Mouse (Mus musculus) liver, postnatal 0 days (tissue): Measurements from ENCODE around the gene Itgad. TPM values are rescaled to one million over a fixed set of nuclear protein-coding genes. Genes with fewer than 3 reads are reported as not detected.

ENCODE experiments used
- ATAC-seq: fragments of 200-750 bp; cut with Nextera tagmentation; 2 replicates; pipeline ENCODE4 v1.8.0; 2017; ENCODE audit warnings: mild to moderate bottlenecking, moderate library complexity
- DNase-seq: peaks from one replicate; pipeline ENCODE4 v3.0.0-alpha.2; 2016
- H3K27ac ChIP-seq: fragments of 300-500 bp; sonication (generic); 2 replicates; pipeline ENCODE4 v1.5.1; 2014; ENCODE audit warnings: antibody characterized with exemption, moderate library complexity, mild to moderate bottlenecking, low read depth
- H3K27me3 ChIP-seq: fragments of 300-500 bp; sonication (generic); 2 replicates; pipeline ENCODE4 v1.6.1; 2014; ENCODE audit warnings: low read length, control low read depth, mixed read lengths; ENCODE audit not compliant: insufficient read depth
- H3K36me3 ChIP-seq: fragments of 300-500 bp; sonication (generic); replicated peaks from 2 replicates; pipeline ENCODE4 v1.6.1; 2014; ENCODE audit warnings: mild to moderate bottlenecking, control low read depth, low read length, moderate library complexity, mixed read lengths; ENCODE audit not compliant: insufficient read depth
- H3K4me1 ChIP-seq: fragments of 300-500 bp; sonication (generic); 2 replicates; pipeline ENCODE4 v1.6.1; 2014; ENCODE audit warnings: antibody characterized with exemption, mild to moderate bottlenecking, control low read depth; ENCODE audit not compliant: insufficient read depth
- H3K4me2 ChIP-seq: fragments of 300-500 bp; sonication (generic); 2 replicates; pipeline ENCODE4 v1.6.1; 2014; ENCODE audit warnings: low read depth, mild to moderate bottlenecking, low read length, moderate library complexity, mixed read lengths
- H3K4me3 ChIP-seq: fragments of 300-500 bp; sonication (generic); 2 replicates; pipeline ENCODE4 v1.5.1; 2014; ENCODE audit warnings: low read depth, low read length
- H3K9ac ChIP-seq: fragments of 300-500 bp; sonication (generic); replicated peaks from 2 replicates; pipeline ENCODE4 v1.6.1; 2014; ENCODE audit warnings: mild to moderate bottlenecking, moderate library complexity
- H3K9me3 ChIP-seq: fragments of 300-500 bp; sonication (generic); 2 replicates; pipeline ENCODE4 v1.6.1; 2016; ENCODE audit warnings: mild to moderate bottlenecking, control low read depth, low read length, mixed read lengths
- CTCF ChIP-seq: sonication (generic); IDR thresholded peaks from 2 replicates; pipeline ENCODE4 v1.5.1; 2016; ENCODE audit warnings: antibody characterized with exemption, low read depth
- EP300 ChIP-seq: IDR thresholded peaks from 2 replicates; pipeline ENCODE4 v1.6.1; 2016; ENCODE audit warnings: antibody characterized with exemption, low read depth, mild to moderate bottlenecking
- WGBS: fragments of 180-500 bp; shearing (Covaris S2); extraction: QIAGEN DNeasy Blood & Tissue Kit; methylation state at CpG from one replicate; pipeline ENCODE4 v1.1.7; 2014; ENCODE audit not compliant: insufficient replicate concordance; 5-methylcytosine and 5-hydroxymethylcytosine counted together
- polyA plus RNA-seq: library from polyadenylated mRNA; unstranded; fragments of >200 nt; fragmentation: Nextera tagmentation; extraction: Ambion mirVana; gene quantifications from 2 replicates; pipeline ENCODE4 v1.2.1, GENCODE M21; 2015

Gene Itgad
- 0.28 and 0.31 TPM in 2 replicates for polyA plus RNA-seq

DNA sequence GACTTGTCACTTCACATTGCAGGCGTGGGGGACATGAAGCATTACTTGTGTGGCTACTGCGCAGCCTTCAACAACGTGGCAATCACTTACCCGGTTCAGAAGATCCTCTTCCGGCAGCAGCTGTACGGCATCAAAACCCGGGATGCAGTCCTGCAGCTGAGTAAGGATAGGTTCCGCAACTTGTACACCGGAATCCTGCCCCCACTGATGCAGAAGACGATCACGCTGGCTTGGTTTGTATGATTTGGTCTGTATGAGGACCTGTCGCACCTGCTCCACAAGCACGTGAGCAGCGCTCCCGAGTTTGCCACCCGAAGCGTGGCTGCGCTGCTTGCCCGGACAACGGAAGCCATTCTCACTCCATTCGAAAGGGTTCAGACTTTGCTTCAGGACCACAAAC lies at the start of gene Itgad:
Gene Itgad, plus strand, starts transcription at position 301 of the 400 bp plus-strand sequence.
- no peak within 1 kb of the TSS for H3K27ac ChIP-seq
- 87% methylated on average over 21 of the region's 21 CpGs for WGBS
- TF ChIP-seq CTCF, result no peak
- TF ChIP-seq EP300, result no peak
- no peaks in the 10 kb centered on the region for H3K36me3 ChIP-seq
- no peak within 1 kb of the TSS for H3K9ac ChIP-seq
- H3K4me3 ChIP-seq, result no peak within 1 kb of the TSS
- peak within 1 kb of the TSS; percentile 49 for H3K4me2 ChIP-seq
- no peak for ATAC-seq
- H3K27me3 ChIP-seq, result no peaks in the 10 kb centered on the region
- no peaks in the 10 kb centered on the region for H3K9me3 ChIP-seq
- DNase-seq, result no peak
- no peaks in the 10 kb centered on the region for H3K4me1 ChIP-seq

- DNase-seq, result no peak
- Histone ChIP-seq H3K27me3 (no peaks in the 10 kb centered on the region), H3K4me3 (no peak overlapping the region), H3K36me3 (no peaks in the 10 kb centered on the region), H3K9me3 (no peaks in the 10 kb centered on the region), H3K4me1 (no peaks in the 10 kb centered on the region), H3K9ac (no peak overlapping the region), H3K4me2 (no peak overlapping the region), H3K27ac (no peak overlapping the region)
- ATAC-seq, result no peak
- 63% methylated on average over 4 of the region's 4 CpGs for WGBS
- no peak for TF ChIP-seq EP300
- no peak for TF ChIP-seq CTCF
These were observed 48.9 kb upstream of the Itgad start for GRCm38 (mm10) chr7:128105246-128105645.

GRCm38 (mm10) chr7:128107462-128107861 lies 46.7 kb upstream of the Itgad start:
- no peak overlapping the region for H3K9ac ChIP-seq
- WGBS, result 73% methylated on average over 7 of the region's 7 CpGs
- H3K4me2 ChIP-seq, result no peak overlapping the region
- H3K9me3 ChIP-seq, result no peaks in the 10 kb centered on the region
- ATAC-seq (no peak), DNase-seq (no peak)
- H3K27me3 ChIP-seq, result no peaks in the 10 kb centered on the region
- H3K27ac ChIP-seq, result no peak overlapping the region
- no peaks in the 10 kb centered on the region for H3K36me3 ChIP-seq
- H3K4me1 ChIP-seq, result no peaks in the 10 kb centered on the region
- no peak overlapping the region for H3K4me3 ChIP-seq
- TF ChIP-seq EP300 (no peak), CTCF (no peak)

GRCm38 (mm10) chr7:128110314-128110713 lies 43.9 kb upstream of the Itgad start:
- no peak for ATAC-seq
- 44% methylated on average over 2 of the region's 2 CpGs for WGBS
- H3K27me3 ChIP-seq, result no peaks in the 10 kb centered on the region
- H3K9ac ChIP-seq, result no peak overlapping the region
- TF ChIP-seq EP300 (no peak), CTCF (no peak)
- H3K4me1 ChIP-seq, result no peaks in the 10 kb centered on the region
- DNase-seq, result no peak
- no peaks in the 10 kb centered on the region for H3K9me3 ChIP-seq
- no peak overlapping the region for H3K4me2 ChIP-seq
- H3K4me3 ChIP-seq, result no peak overlapping the region
- H3K27ac ChIP-seq, result no peak overlapping the region
- no peaks in the 10 kb centered on the region for H3K36me3 ChIP-seq

DNA sequence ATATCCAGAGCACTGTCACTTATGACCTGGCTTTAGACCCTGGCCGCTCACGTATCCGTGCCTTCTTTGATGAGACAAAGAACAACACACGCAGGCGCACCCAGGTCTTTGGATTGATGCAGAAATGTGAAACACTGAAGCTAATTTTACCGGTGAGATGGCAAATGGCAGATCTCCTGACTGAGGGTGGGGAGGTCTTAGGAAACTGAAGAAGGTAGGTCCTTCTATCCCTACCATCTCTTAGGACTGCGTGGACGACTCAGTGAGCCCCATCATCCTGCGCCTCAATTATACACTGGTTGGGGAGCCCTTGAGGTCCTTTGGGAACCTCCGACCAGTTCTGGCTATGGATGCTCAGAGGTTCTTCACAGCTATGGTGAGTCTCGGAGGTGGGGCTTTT lies 42.0 kb upstream of the Itgad start:
- Histone ChIP-seq H3K9ac (no peak overlapping the region), H3K36me3 (no peaks in the 10 kb centered on the region), H3K4me3 (no peak overlapping the region), H3K9me3 (no peaks in the 10 kb centered on the region), H3K4me2 (no peak overlapping the region), H3K4me1 (no peaks in the 10 kb centered on the region), H3K27ac (no peak overlapping the region), H3K27me3 (no peaks in the 10 kb centered on the region)
- no peak for TF ChIP-seq EP300
- TF ChIP-seq CTCF, result no peak
- ATAC-seq (no peak), DNase-seq (peak; percentile 4)
- WGBS, result 87% methylated on average over 11 of the region's 11 CpGs

- no peak overlapping the region for H3K4me2 ChIP-seq
- H3K4me1 ChIP-seq, result no peaks in the 10 kb centered on the region
- ATAC-seq, result no peak
- no peak for DNase-seq
- no peak overlapping the region for H3K4me3 ChIP-seq
- 81% methylated on average over 11 of the region's 11 CpGs for WGBS
- H3K27ac ChIP-seq, result no peak overlapping the region
- TF ChIP-seq EP300, result no peak
- no peak for TF ChIP-seq CTCF
- H3K27me3 ChIP-seq, result no peaks in the 10 kb centered on the region
- H3K36me3 ChIP-seq, result no peaks in the 10 kb centered on the region
- H3K9me3 ChIP-seq, result no peaks in the 10 kb centered on the region
- H3K9ac ChIP-seq, result no peak overlapping the region
These were observed 39.6 kb upstream of the Itgad start for GRCm38 (mm10) chr7:128114371-128115105.
